Mouse (Mus musculus): ENCODE measurements at regions not wholly inside any gene's neighbourhood (a gene's known extent, or its start where the extent isn't known, plus 50 kb on each side); places are given as distances from the start of the nearest gene placed in this dataset.

- no peak for DNase-seq
- intact Hi-C loops (cut with DNase I) = no loop called here
Measured at GRCm38 (mm10) chr15:60111885-60112284, 95.5 kb upstream of the 4933412E24Rik start.

GRCm38 (mm10) chr15:60111046-60111445 lies 94.6 kb upstream of the 4933412E24Rik start:
- DNase-seq = no peak
- intact Hi-C loops (cut with DNase I) = no loop called here

DNA sequence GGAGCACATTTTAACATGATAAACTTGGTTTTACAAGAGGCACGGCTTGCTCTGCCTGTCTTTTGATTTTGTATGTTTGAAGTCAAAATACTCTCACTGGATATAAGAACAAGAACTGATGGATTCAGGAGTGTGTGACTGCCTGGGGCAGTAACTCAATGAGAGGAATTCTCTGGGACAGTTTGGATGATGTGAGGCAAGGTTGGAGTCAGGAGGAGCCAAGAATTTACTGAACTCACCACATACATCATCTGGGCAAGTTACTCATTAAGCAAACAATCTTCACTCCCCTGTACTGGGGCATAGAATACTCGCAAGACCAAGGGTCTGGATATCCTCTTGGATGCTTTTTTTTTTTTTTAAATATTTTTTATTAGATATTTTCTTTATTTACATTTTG lies 87.7 kb upstream of the 4933412E24Rik start:
- DNase-seq = no peak
- intact Hi-C loops (cut with DNase I) = no loop called here

DNA sequence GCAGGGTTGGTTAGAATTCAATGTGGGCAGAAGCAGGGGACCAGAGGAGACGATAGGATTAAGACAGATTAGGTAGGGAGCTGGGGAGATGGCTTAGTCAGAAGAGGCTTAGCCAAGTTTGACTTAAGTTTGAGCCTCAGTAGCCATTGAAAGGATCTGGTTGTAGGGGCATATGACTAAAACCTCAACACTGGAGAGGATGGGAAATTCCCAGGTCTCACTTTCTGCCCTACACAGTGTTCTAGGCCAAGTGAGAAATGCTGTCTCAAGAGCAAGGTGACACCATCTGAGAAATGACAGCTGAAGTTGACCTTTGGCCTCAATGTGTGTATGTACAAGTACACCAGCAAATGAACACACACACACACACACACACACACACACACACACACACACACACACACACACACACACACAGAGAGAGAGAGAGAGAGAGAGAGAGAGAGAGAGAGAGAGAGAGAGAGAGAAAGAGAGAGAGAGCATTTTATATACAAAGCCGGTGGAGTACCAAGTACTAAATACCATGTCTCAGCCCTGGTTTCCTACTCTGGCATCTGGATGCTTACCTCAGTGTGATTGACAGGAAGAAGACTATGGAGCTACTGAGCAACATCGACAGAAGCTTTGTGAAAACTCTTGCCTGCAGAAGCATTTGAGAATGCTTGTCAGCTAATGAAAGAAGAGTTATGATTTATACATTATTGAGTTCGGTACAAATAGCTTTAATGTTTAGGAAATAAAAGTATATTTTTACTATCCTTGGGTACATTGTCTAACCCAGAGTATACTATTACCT lies 85.3 kb upstream of the 4933412E24Rik start:
- no peak for DNase-seq
- intact Hi-C loops (cut with DNase I) = no loop called here

GRCm38 (mm10) chr15:60097141-60097540 lies 80.7 kb upstream of the 4933412E24Rik start:
- peak; percentile 62 to 77 for DNase-seq
- intact Hi-C loops (cut with DNase I) = loop anchor here (1.0 to 2.0 kb wide), 3 partner anchors 190 to 999 kb away; no protein-coding TSS in a partner anchor

DNA sequence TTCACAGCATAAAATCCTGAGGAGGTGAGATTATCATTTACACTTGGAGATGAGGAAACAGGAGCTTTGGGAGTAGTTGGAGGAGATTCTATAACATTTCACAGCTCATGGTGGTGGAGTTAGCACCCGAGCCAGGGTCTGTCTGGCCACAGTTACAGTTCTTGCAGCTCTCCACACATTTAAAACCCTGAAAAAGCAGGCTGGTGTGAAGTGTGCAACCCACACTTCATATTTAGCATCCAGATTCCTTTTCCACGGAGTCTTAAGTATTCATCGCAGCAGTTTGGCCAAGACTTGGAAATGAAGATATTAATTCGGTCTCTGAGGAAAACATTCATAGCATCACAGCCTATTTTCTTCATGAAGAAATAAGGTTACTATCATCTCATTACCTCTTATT lies 79.7 kb upstream of the 4933412E24Rik start:
- DNase-seq = no peak
- intact Hi-C loops (cut with DNase I) = loop anchor here (2.0 kb wide), 2 partner anchors 189 to 727 kb away; no protein-coding TSS in a partner anchor

DNA sequence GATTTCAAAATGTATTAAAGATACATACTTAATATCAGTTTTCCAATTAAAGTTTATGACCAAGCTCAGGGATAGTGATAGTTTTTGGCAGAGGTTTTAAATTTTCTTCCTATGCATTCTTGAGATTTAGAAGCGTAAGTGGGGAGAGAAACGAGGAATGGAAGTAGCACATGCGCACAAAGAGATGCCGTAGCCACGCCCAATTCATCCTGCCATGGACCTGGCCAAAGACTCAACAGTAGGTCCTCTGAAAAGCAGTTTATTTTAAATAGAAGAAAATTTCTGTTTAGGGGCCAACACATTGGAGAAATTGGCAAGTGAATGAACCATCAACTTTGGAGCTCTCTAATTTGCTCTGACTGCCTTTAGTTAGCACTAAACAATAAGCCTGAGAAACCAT lies 73.5 kb upstream of the 4933412E24Rik start:
- intact Hi-C loops (cut with DNase I) = no loop called here
- no peak for DNase-seq

- intact Hi-C loops (cut with DNase I) = no loop called here
Measured at GRCm38 (mm10) chr15:60088964-60089899, 72.8 kb upstream of the 4933412E24Rik start.

More at GRCm38 (mm10) chr15:60088964-60089899, 72.8 kb upstream of the 4933412E24Rik start:
- DNase-seq = no peak

Data from heart, postnatal 10 days (tissue).